Mouse (Mus musculus) neural tube, embryonic 15.5 days (tissue): ENCODE measurements at regions not wholly inside any gene's neighbourhood (a gene's known extent, or its start where the extent isn't known, plus 50 kb on each side); places are given as distances from the start of the nearest gene placed in this dataset.
A peak's percentile ranks its signal among the peaks of the same experiment; 100 is the strongest.
"Not testable (repeated sequence)": the region's sequence is repeated elsewhere in the genome, so short reads cannot be mapped to it uniquely, and the experiment has no call there.

ENCODE experiments used
- ATAC-seq: fragments of 200-750 bp; cut with Nextera tagmentation; 2 replicates; pipeline ENCODE4 v1.8.0; 2017; ENCODE audit warnings: mild to moderate bottlenecking, moderate TSS enrichment, moderate library complexity; ENCODE audit not compliant: low FRiP score
- H3K27ac ChIP-seq: fragments of 300-500 bp; sonication (generic); replicated peaks from 2 replicates; pipeline ENCODE4 v1.5.1; 2015; ENCODE audit warnings: mild to moderate bottlenecking, inconsistent platforms
- H3K27me3 ChIP-seq: fragments of 300-500 bp; sonication (generic); replicated peaks from 2 replicates; pipeline ENCODE4 v1.6.1; 2015; ENCODE audit warnings: inconsistent platforms
- H3K36me3 ChIP-seq: fragments of 300-500 bp; sonication (generic); 2 replicates; pipeline ENCODE4 v1.6.1; 2015; ENCODE audit warnings: inconsistent platforms
- H3K4me1 ChIP-seq: fragments of 300-500 bp; sonication (generic); 2 replicates; pipeline ENCODE4 v1.6.1; 2015; ENCODE audit warnings: inconsistent platforms
- H3K4me2 ChIP-seq: fragments of 300-500 bp; sonication (generic); 2 replicates; pipeline ENCODE4 v1.6.1; 2015; ENCODE audit warnings: inconsistent platforms, mild to moderate bottlenecking, moderate library complexity
- H3K4me3 ChIP-seq: fragments of 300-500 bp; sonication (generic); replicated peaks from 2 replicates; pipeline ENCODE4 v1.5.1; 2015; ENCODE audit warnings: mild to moderate bottlenecking, inconsistent platforms
- H3K9ac ChIP-seq: fragments of 300-500 bp; sonication (generic); replicated peaks from 2 replicates; pipeline ENCODE4 v1.6.1; 2015; ENCODE audit warnings: mild to moderate bottlenecking, inconsistent platforms
- H3K9me3 ChIP-seq: fragments of 300-500 bp; sonication (generic); replicated peaks from 2 replicates; pipeline ENCODE4 v1.6.1; 2016; ENCODE audit warnings: inconsistent platforms
- WGBS: fragments of 180-500 bp; shearing (Covaris S2); methylation state at CpG from one replicate; pipeline ENCODE4 v1.1.7; 2015; ENCODE audit warnings: mixed read lengths; 5-methylcytosine and 5-hydroxymethylcytosine counted together

GRCm38 (mm10) chr9:3116311-3116710 lies 79.6 kb downstream of the Gm10715 start:
- 92% methylated on average over 20 of the region's 20 CpGs for WGBS

GRCm38 (mm10) chr9:3161181-3161580 lies 124.5 kb downstream of the Gm10715 start:
- Histone ChIP-seq H3K9ac (no peak overlapping the region), H3K27me3 (no peaks in the 10 kb centered on the region), H3K36me3 (no peaks in the 10 kb centered on the region), H3K4me2 (no peak overlapping the region), H3K4me3 (no peak overlapping the region), H3K9me3 (peaks cover 41% of the 10 kb centered on the region), H3K27ac (no peak overlapping the region), H3K4me1 (no peaks in the 10 kb centered on the region)
- no peak for ATAC-seq

More at GRCm38 (mm10) chr9:3116311-3116710, 79.6 kb downstream of the Gm10715 start:
- H3K27me3 ChIP-seq, H3K4me2 ChIP-seq, H3K27ac ChIP-seq, H3K9ac ChIP-seq, H3K4me1 ChIP-seq, H3K9me3 ChIP-seq, ATAC-seq, H3K36me3 ChIP-seq, H3K4me3 ChIP-seq: not testable (repeated sequence)

- Histone ChIP-seq H3K27ac (no peak overlapping the region), H3K9me3 (peaks cover 28% of the 10 kb centered on the region), H3K4me2 (no peak overlapping the region), H3K36me3 (no peaks in the 10 kb centered on the region), H3K4me3 (no peak overlapping the region), H3K27me3 (no peaks in the 10 kb centered on the region), H3K9ac (no peak overlapping the region), H3K4me1 (no peaks in the 10 kb centered on the region)
- ATAC-seq = no peak
Observed at GRCm38 (mm10) chr9:3184343-3184742, 147.7 kb downstream of the Gm10715 start.

- no peak overlapping the region for H3K4me3 ChIP-seq
- no peaks in the 10 kb centered on the region for H3K4me1 ChIP-seq
- no peak overlapping the region for H3K27ac ChIP-seq
- no peak for ATAC-seq
- no peaks in the 10 kb centered on the region for H3K36me3 ChIP-seq
- 35% methylated on average over 33 of the region's 33 CpGs for WGBS
- no peak overlapping the region for H3K9ac ChIP-seq
- 0 out of 2 replicates have a peak overlapping the region, but pooled peaks have one; percentile 13 for H3K4me2 ChIP-seq
- H3K9me3 ChIP-seq = peaks cover 11% of the 10 kb centered on the region; the same call in 1 of the 2 replicates
- H3K27me3 ChIP-seq = no peaks in the 10 kb centered on the region
Observed at GRCm38 (mm10) chr9:3199151-3200018, 135.6 kb upstream of the Alkbh8 start.

GRCm38 (mm10) chr9:3200019-3200347 lies 135.0 kb upstream of the Alkbh8 start:
- ATAC-seq, H3K27me3 ChIP-seq, H3K9ac ChIP-seq, H3K4me3 ChIP-seq, H3K4me1 ChIP-seq, H3K36me3 ChIP-seq, H3K27ac ChIP-seq: not testable (repeated sequence)
- H3K9me3 ChIP-seq = peaks cover 13% of the 10 kb centered on the region; the same call in 1 of the 2 replicates
- WGBS = 48% methylated on average over 16 of the region's 16 CpGs
- H3K4me2 ChIP-seq = 0 out of 2 replicates have a peak overlapping the region, but pooled peaks have one; percentile 13

DNA sequence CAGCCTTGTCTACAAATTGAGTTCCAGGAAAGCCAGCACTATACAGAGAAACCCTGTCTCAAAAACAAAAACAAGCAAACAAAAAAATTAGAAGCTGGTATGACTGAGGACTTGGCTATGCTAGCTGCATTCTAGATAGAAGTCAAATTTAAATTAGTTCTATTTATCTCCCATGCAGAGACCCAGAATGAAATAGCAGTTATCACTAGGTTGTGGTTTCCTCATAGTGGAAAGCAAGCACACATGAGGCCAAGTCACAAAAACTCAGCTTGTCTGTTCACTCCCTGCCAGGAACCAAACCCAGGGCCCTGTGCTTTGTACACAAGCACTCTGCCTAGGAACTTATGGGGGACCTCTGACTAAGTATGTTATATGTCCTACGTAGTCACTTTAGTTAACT lies 126.8 kb upstream of the Alkbh8 start:
- not testable (repeated sequence) for H3K4me2 ChIP-seq, ATAC-seq, H3K4me1 ChIP-seq, H3K27me3 ChIP-seq, H3K4me3 ChIP-seq, H3K36me3 ChIP-seq, H3K9ac ChIP-seq, H3K27ac ChIP-seq
- H3K9me3 ChIP-seq = 0 out of 2 replicates have a peak, but pooled peaks cover 11% of the 10 kb centered on the region
- WGBS = 100% methylated on average over 1 of the region's 1 CpGs

DNA sequence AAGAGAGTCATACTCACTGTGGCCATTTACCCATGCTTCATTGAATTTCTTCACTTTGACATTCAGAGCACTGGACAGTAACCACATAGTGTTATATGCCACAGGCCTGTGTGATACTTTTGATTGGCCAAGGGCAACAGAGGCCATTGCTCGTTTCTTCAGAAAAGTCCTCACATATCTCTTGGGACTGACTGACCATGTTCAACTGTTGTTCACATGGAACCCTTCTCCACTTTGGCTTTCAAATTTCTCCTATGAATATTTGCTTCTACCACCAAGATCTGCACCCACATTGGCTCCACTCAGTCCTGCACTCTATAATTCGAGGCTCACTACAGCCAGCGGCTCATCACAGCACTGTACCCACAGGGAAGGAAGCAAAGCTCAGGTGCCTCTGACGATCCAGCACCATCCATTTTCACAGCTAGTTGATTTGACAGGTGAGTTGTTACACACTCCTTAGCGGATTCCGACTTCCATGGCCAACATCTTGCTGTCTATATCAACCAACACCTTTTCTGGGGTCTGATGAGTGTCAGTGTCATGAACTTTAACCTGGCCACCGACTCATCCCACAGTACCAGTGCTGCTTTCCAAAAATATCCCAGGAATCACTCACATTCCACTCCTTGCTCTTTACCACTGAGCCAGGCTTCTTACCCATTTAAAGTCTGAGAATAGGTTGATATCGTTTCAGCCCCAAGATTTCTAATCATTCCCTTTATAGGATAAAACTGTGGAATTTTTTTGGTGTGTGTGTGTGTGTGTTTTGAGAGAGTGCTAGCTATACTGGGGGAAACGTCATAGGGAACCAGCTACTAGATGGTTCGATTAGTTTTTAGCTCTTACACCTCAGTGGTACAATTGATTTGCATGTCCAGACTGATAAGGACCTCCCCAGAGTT lies 76.3 kb upstream of the Alkbh8 start:
- ATAC-seq = peak; percentile 98
- H3K27ac ChIP-seq = no peak overlapping the region
- H3K9ac ChIP-seq = no peak overlapping the region
- H3K4me2 ChIP-seq = no peak overlapping the region
- WGBS = 72% methylated on average over 10 of the region's 10 CpGs
- H3K27me3 ChIP-seq = no peaks in the 10 kb centered on the region
- H3K9me3 ChIP-seq = 0 out of 2 replicates have a peak, but pooled peaks cover 3% of the 10 kb centered on the region
- no peak overlapping the region for H3K4me3 ChIP-seq
- no peaks in the 10 kb centered on the region for H3K36me3 ChIP-seq
- no peaks in the 10 kb centered on the region for H3K4me1 ChIP-seq

DNA sequence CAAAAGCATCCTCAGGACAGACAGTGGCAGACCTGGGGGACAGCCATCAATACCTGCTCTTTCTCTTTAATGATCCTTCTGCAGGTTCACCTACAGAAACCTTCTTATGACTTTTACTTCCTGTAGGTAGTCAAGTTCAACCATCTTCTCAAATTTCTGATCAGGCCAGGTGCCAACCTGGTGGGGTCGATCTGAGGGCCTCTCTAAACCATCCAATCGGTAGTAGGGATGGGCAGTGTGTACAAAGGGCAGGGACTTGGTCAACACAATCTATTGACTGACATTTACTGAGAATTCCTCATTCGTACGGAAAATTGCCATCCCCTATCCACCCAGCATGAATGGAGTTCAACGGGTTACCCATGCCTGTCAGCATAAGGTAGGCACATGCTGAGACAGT lies 74.8 kb upstream of the Alkbh8 start:
- Histone ChIP-seq H3K4me2 (no peak overlapping the region), H3K9ac (no peak overlapping the region), H3K4me3 (no peak overlapping the region), H3K27ac (no peak overlapping the region), H3K9me3 (0 out of 2 replicates have a peak, but pooled peaks cover 3% of the 10 kb centered on the region), H3K4me1 (no peaks in the 10 kb centered on the region), H3K27me3 (no peaks in the 10 kb centered on the region), H3K36me3 (no peaks in the 10 kb centered on the region)
- no peak for ATAC-seq
- 80% methylated on average over 5 of the region's 5 CpGs for WGBS

DNA sequence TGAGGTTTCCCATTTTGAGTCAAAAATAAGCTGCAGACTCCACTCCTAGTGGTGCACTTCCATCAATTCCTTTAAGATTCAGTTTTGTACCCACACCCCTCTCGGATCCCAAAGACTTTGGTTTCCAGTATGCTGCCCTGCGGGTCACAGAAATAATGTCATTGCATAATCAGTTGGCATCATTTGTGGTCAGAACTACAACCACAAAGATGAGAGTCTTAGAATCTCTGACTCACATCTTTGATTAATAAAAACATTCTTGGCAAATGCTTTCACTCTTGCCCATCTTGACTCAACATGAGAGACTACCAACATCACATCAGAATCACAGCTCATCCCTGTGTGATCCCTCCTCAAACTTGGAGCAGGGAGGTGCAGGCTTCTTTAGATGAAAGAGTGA lies 74.1 kb upstream of the Alkbh8 start:
- no peaks in the 10 kb centered on the region for H3K4me1 ChIP-seq
- H3K4me3 ChIP-seq = no peak overlapping the region
- no peaks in the 10 kb centered on the region for H3K27me3 ChIP-seq
- no peaks in the 10 kb centered on the region for H3K36me3 ChIP-seq
- no peak overlapping the region for H3K27ac ChIP-seq
- H3K9me3 ChIP-seq = 0 out of 2 replicates have a peak, but pooled peaks cover 3% of the 10 kb centered on the region
- no peak overlapping the region for H3K4me2 ChIP-seq
- no peak for ATAC-seq
- 91% methylated on average over 2 of the region's 2 CpGs for WGBS
- H3K9ac ChIP-seq = no peak overlapping the region

- Histone ChIP-seq H3K4me2 (no peak overlapping the region), H3K9ac (no peak overlapping the region), H3K27ac (no peak overlapping the region), H3K9me3 (peaks cover 3% of the 10 kb centered on the region; the same call in 1 of the 2 replicates), H3K27me3 (no peaks in the 10 kb centered on the region), H3K4me1 (no peaks in the 10 kb centered on the region), H3K36me3 (no peaks in the 10 kb centered on the region), H3K4me3 (no peak overlapping the region)
- no peak for ATAC-seq
Observed at GRCm38 (mm10) chr9:3264467-3264866, 70.5 kb upstream of the Alkbh8 start.

- H3K4me2 ChIP-seq, H3K9ac ChIP-seq, ATAC-seq, H3K27me3 ChIP-seq, H3K4me3 ChIP-seq, H3K4me1 ChIP-seq, H3K27ac ChIP-seq, H3K36me3 ChIP-seq: not testable (repeated sequence)
- peaks cover 12% of the 10 kb centered on the region for H3K9me3 ChIP-seq
- 86% methylated on average over 8 of the region's 8 CpGs for WGBS
Observed at GRCm38 (mm10) chr9:3280496-3280895, 54.4 kb upstream of the Alkbh8 start.

DNA sequence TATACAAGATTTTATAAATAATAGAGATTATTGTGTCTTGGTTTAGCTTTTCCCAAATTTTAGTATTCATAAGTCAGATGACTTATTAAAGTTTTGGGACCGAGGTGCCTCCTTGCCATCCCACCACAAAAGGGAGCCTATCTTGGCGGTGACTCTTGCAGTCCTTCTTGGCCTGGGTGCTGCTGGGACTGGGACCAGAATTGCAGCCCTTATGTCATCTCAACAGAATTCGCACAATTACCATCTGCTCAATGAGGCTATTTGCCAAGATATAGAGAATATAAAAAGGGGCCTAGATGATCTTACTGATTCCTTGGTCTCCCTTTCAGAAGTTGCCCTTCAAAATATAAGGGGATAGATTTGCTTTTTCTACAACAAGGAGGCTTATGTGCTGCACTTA lies 53.0 kb upstream of the Alkbh8 start:
- ATAC-seq, H3K9me3 ChIP-seq, H3K4me1 ChIP-seq, H3K4me3 ChIP-seq, H3K9ac ChIP-seq, H3K4me2 ChIP-seq, H3K27ac ChIP-seq, H3K36me3 ChIP-seq, H3K27me3 ChIP-seq: not testable (repeated sequence)
- 95% methylated on average over 3 of the region's 3 CpGs for WGBS
